Mouse (Mus musculus) embryonic facial prominence, embryonic 13.5 days (tissue): ENCODE data around the gene Rgma. TPM values are rescaled to one million over a fixed set of nuclear protein-coding genes. Genes with fewer than 3 reads are reported as not detected.

Experiments
- ATAC-seq: fragments of 200-750 bp; cut with Nextera tagmentation; 2 replicates; pipeline ENCODE4 v1.8.0; 2017; ENCODE audit warnings: low read depth; ENCODE audit not compliant: insufficient number of reproducible peaks, insufficient read depth, low FRiP score, low TSS enrichment
- H3K27ac ChIP-seq: fragments of 300-500 bp; sonication (generic); 2 replicates; pipeline ENCODE4 v1.5.1; 2015; ENCODE audit warnings: moderate library complexity, mild to moderate bottlenecking, inconsistent platforms
- H3K27me3 ChIP-seq: fragments of 300-500 bp; sonication (generic); 2 replicates; pipeline ENCODE4 v1.6.1; 2015; ENCODE audit warnings: mild to moderate bottlenecking, inconsistent platforms
- H3K36me3 ChIP-seq: fragments of 300-500 bp; sonication (generic); 2 replicates; pipeline ENCODE4 v1.6.1; 2015; ENCODE audit warnings: mild to moderate bottlenecking, inconsistent platforms
- H3K4me1 ChIP-seq: fragments of 300-500 bp; sonication (generic); 2 replicates; pipeline ENCODE4 v1.6.1; 2015; ENCODE audit warnings: inconsistent platforms
- H3K4me2 ChIP-seq: fragments of 300-500 bp; sonication (generic); 2 replicates; pipeline ENCODE4 v1.6.1; 2015; ENCODE audit warnings: moderate library complexity, mild to moderate bottlenecking, inconsistent platforms
- H3K4me3 ChIP-seq: fragments of 300-500 bp; sonication (generic); 2 replicates; pipeline ENCODE4 v1.5.1; 2015; ENCODE audit warnings: mild to moderate bottlenecking, inconsistent platforms
- H3K9ac ChIP-seq: fragments of 300-500 bp; sonication (generic); 2 replicates; pipeline ENCODE4 v1.6.1; 2015; ENCODE audit warnings: mild to moderate bottlenecking, inconsistent platforms
- H3K9me3 ChIP-seq: fragments of 300-500 bp; sonication (generic); 2 replicates; pipeline ENCODE4 v1.6.1; 2016; ENCODE audit warnings: inconsistent platforms
- WGBS: fragments of 180-500 bp; shearing (Covaris S2); methylation state at CpG from one replicate; pipeline ENCODE4 v1.1.7; 2015; ENCODE audit warnings: mixed read lengths; 5-methylcytosine and 5-hydroxymethylcytosine counted together
- polyA plus RNA-seq: library from polyadenylated mRNA; unstranded; fragments of >200 nt; fragmentation: Nextera tagmentation; extraction: Ambion mirVana; gene quantifications from 2 replicates; pipeline ENCODE4 v1.2.1, GENCODE M21; 2015

Rgma gene
- polyA plus RNA-seq, 1 experiment from 2014 or later: 21.8 TPM

GRCm38 (mm10) chr7:73442246-73442645 lies 66.9 kb downstream of the Rgma start:
- H3K4me2 ChIP-seq: no peak overlapping the region
- no peaks in the 10 kb centered on the region for H3K9me3 ChIP-seq
- 93% methylated on average over 4 of the region's 4 CpGs for WGBS
- H3K27ac ChIP-seq: no peak overlapping the region
- ATAC-seq: no peak
- no peaks in the 10 kb centered on the region for H3K4me1 ChIP-seq
- H3K36me3 ChIP-seq: peaks cover 95% of the 10 kb centered on the region
- no peak overlapping the region for H3K9ac ChIP-seq
- H3K27me3 ChIP-seq: no peaks in the 10 kb centered on the region
- no peak overlapping the region for H3K4me3 ChIP-seq

- Histone ChIP-seq H3K36me3 (peaks cover 95% of the 10 kb centered on the region), H3K4me3 (no peak overlapping the region), H3K4me2 (no peak overlapping the region), H3K27me3 (no peaks in the 10 kb centered on the region), H3K27ac (no peak overlapping the region), H3K4me1 (no peaks in the 10 kb centered on the region), H3K9ac (no peak overlapping the region), H3K9me3 (no peaks in the 10 kb centered on the region)
- ATAC-seq: no peak
- WGBS: 94% methylated on average over 4 of the region's 4 CpGs
These were observed 76.3 kb downstream of the Rgma start for GRCm38 (mm10) chr7:73451594-73451993.

- WGBS: 92% methylated on average over 3 of the region's 3 CpGs
- Histone ChIP-seq H3K4me1 (no peaks in the 10 kb centered on the region), H3K27ac (no peak overlapping the region), H3K9me3 (no peaks in the 10 kb centered on the region), H3K9ac (no peak overlapping the region), H3K4me3 (no peak overlapping the region), H3K4me2 (no peak overlapping the region), H3K36me3 (peaks cover 95% of the 10 kb centered on the region), H3K27me3 (no peaks in the 10 kb centered on the region)
- no peak for ATAC-seq
These were observed 77.0 kb downstream of the Rgma start for GRCm38 (mm10) chr7:73452187-73452808.

GRCm38 (mm10) chr7:73454113-73454512 lies 78.8 kb downstream of the Rgma start:
- Histone ChIP-seq H3K4me2 (no peak overlapping the region), H3K9ac (no peak overlapping the region), H3K4me1 (no peaks in the 10 kb centered on the region), H3K9me3 (no peaks in the 10 kb centered on the region), H3K27me3 (no peaks in the 10 kb centered on the region), H3K4me3 (no peak overlapping the region), H3K27ac (no peak overlapping the region), H3K36me3 (peaks cover 95% of the 10 kb centered on the region)
- 89% methylated on average over 12 of the region's 12 CpGs for WGBS
- no peak for ATAC-seq

GRCm38 (mm10) chr7:73463546-73463945 lies 88.2 kb downstream of the Rgma start:
- no peaks in the 10 kb centered on the region for H3K9me3 ChIP-seq
- H3K4me2 ChIP-seq: no peak overlapping the region
- 77% methylated on average over 2 of the region's 2 CpGs for WGBS
- H3K4me3 ChIP-seq: no peak overlapping the region
- no peaks in the 10 kb centered on the region for H3K4me1 ChIP-seq
- H3K9ac ChIP-seq: no peak overlapping the region
- ATAC-seq: no peak
- H3K36me3 ChIP-seq: peaks cover 91% of the 10 kb centered on the region
- H3K27ac ChIP-seq: no peak overlapping the region
- H3K27me3 ChIP-seq: no peaks in the 10 kb centered on the region

GRCm38 (mm10) chr7:73467741-73468140 lies 92.4 kb downstream of the Rgma start:
- no peak overlapping the region for H3K27ac ChIP-seq
- 96% methylated on average over 3 of the region's 3 CpGs for WGBS
- no peak for ATAC-seq
- no peak overlapping the region for H3K9ac ChIP-seq
- no peaks in the 10 kb centered on the region for H3K4me1 ChIP-seq
- H3K36me3 ChIP-seq: peaks cover 88% of the 10 kb centered on the region
- H3K4me2 ChIP-seq: no peak overlapping the region
- no peaks in the 10 kb centered on the region for H3K27me3 ChIP-seq
- no peak overlapping the region for H3K4me3 ChIP-seq
- H3K9me3 ChIP-seq: no peaks in the 10 kb centered on the region

Other genes with a start within 250 kb of the Rgma start
- 62.3 and 65.6 TPM in 2 replicates for gene Chd2, start 166.3 kb downstream of the Rgma start, polyA plus RNA-seq